ENCODE assay signal across 25 mouse cellular contexts in genomic region chr2:180646841-180647240, GRCm38 (mm10). TPM values are rescaled to one million over a fixed set of nuclear protein-coding genes. Genes with fewer than 3 reads are reported as not detected.
DNase-seq lines count a peak whose midpoint lies in the region; ATAC-seq and TF ChIP-seq lines count a peak whose summit lies in the region.
"Had no signal": no experiment of that assay in that cellular context is flagged by ENCODE, and none has a peak within 500 bp of the region (broad histone marks: within the 10 kb centered on the region; RNA-seq: fewer than 3 reads in every experiment).

No protein-coding gene starts in this region.

- no peaks in the 10 kb centered on the region for H3K36me3 ChIP-seq in liver, embryonic 14.5 days (replicated peaks; ENCODE audit: control insufficient read depth, insufficient read depth, low read depth)
- H3K36me3 ChIP-seq in liver, embryonic 11.5 days (ENCODE audit: control insufficient read depth, insufficient read depth, low read length) = no peaks in the 10 kb centered on the region
- H3K36me3 ChIP-seq: hindbrain, embryonic 10.5 days; limb, embryonic 13.5 days had no signal

- no peak overlapping the region for H3K27ac ChIP-seq in liver, embryonic 14.5 days
- H3K27ac ChIP-seq in liver, embryonic 11.5 days (ENCODE audit: low read depth, low read length) = no peak overlapping the region
- no peak overlapping the region for H3K27ac ChIP-seq in gastrocnemius, adult 2 months
- H3K27ac ChIP-seq: hindbrain, embryonic 10.5 days; kidney, postnatal 0 days; limb, embryonic 13.5 days; liver, embryonic 13.5 days; midbrain, embryonic 12.5 days had no signal

- no peaks in the 10 kb centered on the region for H3K4me1 ChIP-seq in liver, embryonic 14.5 days (replicated peaks; ENCODE audit: control insufficient read depth in 2 of 2, insufficient read depth in 2 of 2, low read length in 1 of 2)
- no peaks in the 10 kb centered on the region for H3K4me1 ChIP-seq in liver, embryonic 11.5 days (replicated peaks; ENCODE audit: control insufficient read depth, insufficient read depth, low read length)
- H3K4me1 ChIP-seq: liver, embryonic 13.5 days had no signal

- H3K9ac ChIP-seq in liver, embryonic 14.5 days (replicated peaks) = no peak overlapping the region
- H3K9ac ChIP-seq in liver, embryonic 11.5 days (ENCODE audit: low read depth, low read length) = no peak overlapping the region
- H3K9ac ChIP-seq: limb, embryonic 13.5 days; liver, embryonic 13.5 days; lung, embryonic 14.5 days; midbrain, embryonic 12.5 days had no signal

- H3K4me3 ChIP-seq in liver, embryonic 14.5 days (ENCODE audit: insufficient read depth in 1 of 2, low read depth in 2 of 2, low read length in 2 of 2) = no peak overlapping the region
- no peak overlapping the region for H3K4me3 ChIP-seq in liver, embryonic 11.5 days (ENCODE audit: low read depth, low read length)
- H3K4me3 ChIP-seq in gastrocnemius, adult 2 months = no peak overlapping the region
- H3K4me3 ChIP-seq: hindbrain, embryonic 10.5 days; limb, embryonic 13.5 days; liver, embryonic 13.5 days; midbrain, embryonic 12.5 days had no signal

- intact Hi-C loops in gastrocnemius, adult 2 months (cut with DNase I) = no loop called here

- peaks cover 9% of the 10 kb centered on the region for H3K9me3 ChIP-seq in liver, embryonic 14.5 days (ENCODE audit: control insufficient read depth, low read length)
- peaks cover 14% of the 10 kb centered on the region for H3K9me3 ChIP-seq in liver, embryonic 11.5 days (ENCODE audit: control insufficient read depth, low read length)

- no peak for TF ChIP-seq EP300 in liver, embryonic 14.5 days (IDR thresholded peaks at IDR 0.05; ENCODE audit: low read depth)

- H3K27me3 ChIP-seq in liver, embryonic 14.5 days (ENCODE audit: control insufficient read depth, insufficient read depth, low read length) = peaks cover 14% of the 10 kb centered on the region
- H3K27me3 ChIP-seq in liver, embryonic 11.5 days (replicated peaks; ENCODE audit: control insufficient read depth, insufficient read depth, low read length) = peaks cover 17% of the 10 kb centered on the region

- 0 out of 2 replicates have a peak, but pooled peaks have one; percentile 13 for TF ChIP-seq CTCF in liver, embryonic 14.5 days (IDR thresholded peaks at IDR 0.05; ENCODE audit: low read depth)
- no peak for TF ChIP-seq CTCF in gastrocnemius, adult 2 months (IDR thresholded peaks at IDR 0.05)

- H3K4me2 ChIP-seq in liver, embryonic 14.5 days (ENCODE audit: low read depth) = no peak overlapping the region
- H3K4me2 ChIP-seq in liver, embryonic 11.5 days = no peak overlapping the region
- H3K4me2 ChIP-seq: heart, embryonic 11.5 days; limb, embryonic 13.5 days; liver, embryonic 13.5 days; lung, embryonic 14.5 days; midbrain, embryonic 12.5 days had no signal

- DNase-seq in heart, adult 11 months = peak; percentile 64
- no peak for DNase-seq in heart, adult 8-10 months (ENCODE audit: low spot score)
- DNase-seq in liver, embryonic 14.5 days (ENCODE audit: low read depth in 3 of 3, low spot score in 3 of 3) = no peak
- no peak for DNase-seq in liver, embryonic 11.5 days (ENCODE audit: low spot score)
- DNase-seq in ES-CJ7 (ENCODE audit: low read depth, low spot score) = peak; percentile 33
- no peak for DNase-seq in gastrocnemius, adult 2 months
- DNase-seq in spleen, postnatal 36 days (ENCODE audit: low spot score in 2 of 2) = no peak
- DNase-seq: adrenal gland, postnatal 36 days; cerebellum, adult 9-11 months; kidney, adult 18-20 months; liver, embryonic 13.5 days; lung, embryonic 14.5 days; lung, postnatal 36 days had no signal

- ATAC-seq in liver, embryonic 14.5 days (ENCODE audit: insufficient read depth) = no peak
- no peak for ATAC-seq in liver, embryonic 11.5 days (replicated peaks; ENCODE audit: low FRiP score)
- peak; percentile 14; the same call in 1 of the 2 replicates for ATAC-seq in megakaryocyte progenitor cell, adult 5-6 weeks (replicated peaks; ENCODE audit: poor library complexity)

RNA-seq across cellular contexts. Expression of gene Tcfl5, which starts 4.3 kb away (rescaled TPM):
- total RNA-seq in heart, adult 8-10 months (2022) = not detected
- polyA plus RNA-seq in liver, embryonic 14.5 days (2012; rRNA removed) = 0.16 and 0.23 TPM in 2 replicates
- polyA plus RNA-seq in liver, embryonic 14.5 days (2014; fragmentation: Nextera tagmentation; extraction: Ambion mirVana) = not detected in 2 replicates
- 0.15 and 0.29 TPM in 2 replicates for polyA plus RNA-seq in liver, embryonic 11.5 days (2014; fragmentation: Nextera tagmentation; extraction: Ambion mirVana)
- not detected in 2 replicates for total RNA-seq in megakaryocyte progenitor cell, adult 5-6 weeks (2015)
- total RNA-seq in megakaryocyte progenitor cell, adult 5-6 weeks (2017) = not detected in 2 replicates
- not detected for total RNA-seq in gastrocnemius, adult 2 months (2021)
- total RNA-seq: adrenal gland, postnatal 36 days; gastrocnemius, adult 18-20 months; MEL had no signal
- polyA plus RNA-seq: heart, postnatal 0 days; large intestine, adult 2 months; liver, embryonic 13.5 days; small intestine, adult 2 months; thymus, postnatal 0 days had no signal

RNA-seq across cellular contexts. Expression of gene Col9a3, which starts 49.3 kb away (rescaled TPM):
- under 1 TPM in 1 of 4 experiments, not detected in 3; 0.11 TPM for total RNA-seq in heart, adult 8-10 months (2022)
- 0.55 and 1.2 TPM in 2 replicates for polyA plus RNA-seq in liver, embryonic 14.5 days (2012; rRNA removed)
- polyA plus RNA-seq in liver, embryonic 14.5 days (2014; fragmentation: Nextera tagmentation; extraction: Ambion mirVana) = 0.71 and 0.80 TPM in 2 replicates
- polyA plus RNA-seq in liver, embryonic 11.5 days (2014; fragmentation: Nextera tagmentation; extraction: Ambion mirVana) = 2.6 and 3.4 TPM in 2 replicates
- total RNA-seq in megakaryocyte progenitor cell, adult 5-6 weeks (2015) = 0.30 TPM in 1 of 2 replicates, not detected in the other
- total RNA-seq in megakaryocyte progenitor cell, adult 5-6 weeks (2017) = 0.47 TPM in 1 of 2 replicates, not detected in the other
- not detected for total RNA-seq in gastrocnemius, adult 2 months (2021)

RNA-seq across cellular contexts. Expression of gene Ogfr, which starts 57.8 kb away (rescaled TPM):
- 10 to 100 TPM; 31.4 to 34.7 (median 32.3) TPM for total RNA-seq in heart, adult 8-10 months (2022)
- 11.5 and 20.2 TPM in 2 replicates for polyA plus RNA-seq in liver, embryonic 14.5 days (2012; rRNA removed)
- polyA plus RNA-seq in liver, embryonic 14.5 days (2014; fragmentation: Nextera tagmentation; extraction: Ambion mirVana) = 18.0 and 21.2 TPM in 2 replicates
- 50.7 and 53.4 TPM in 2 replicates for polyA plus RNA-seq in liver, embryonic 11.5 days (2014; fragmentation: Nextera tagmentation; extraction: Ambion mirVana)
- total RNA-seq in megakaryocyte progenitor cell, adult 5-6 weeks (2015) = 22.9 and 24.4 TPM in 2 replicates
- total RNA-seq in megakaryocyte progenitor cell, adult 5-6 weeks (2017) = 34.9 and 47.6 TPM in 2 replicates
- 10 to 100 TPM; 20.3 to 24.5 TPM for total RNA-seq in gastrocnemius, adult 2 months (2021)

Comparison
In these comparisons a context has a peak if more than half of its experiments do, and no peak if none do; other contexts are left out.
1. DNase-seq: peak in heart, adult 11 months (single experiment) and ES-CJ7 (single experiment); none in heart, adult 8-10 months (single experiment), liver, embryonic 14.5 days (0 of 3), liver, embryonic 11.5 days (single experiment), gastrocnemius, adult 2 months (single experiment) and spleen, postnatal 36 days (0 of 2).